Mouse (Mus musculus) B cell, adult 2 months (primary cell): ENCODE data around the gene Gm49378.

Source experiments
- DNase-seq, 2 experiments: peaks; one replicate each; pipeline ENCODE4 v3.0.0; 2022

Gm49378 gene

GRCm38 (mm10) chr14:55589271-55589670, 48.4 kb downstream of the Gm49378 start:
- no peak for DNase-seq

DNA sequence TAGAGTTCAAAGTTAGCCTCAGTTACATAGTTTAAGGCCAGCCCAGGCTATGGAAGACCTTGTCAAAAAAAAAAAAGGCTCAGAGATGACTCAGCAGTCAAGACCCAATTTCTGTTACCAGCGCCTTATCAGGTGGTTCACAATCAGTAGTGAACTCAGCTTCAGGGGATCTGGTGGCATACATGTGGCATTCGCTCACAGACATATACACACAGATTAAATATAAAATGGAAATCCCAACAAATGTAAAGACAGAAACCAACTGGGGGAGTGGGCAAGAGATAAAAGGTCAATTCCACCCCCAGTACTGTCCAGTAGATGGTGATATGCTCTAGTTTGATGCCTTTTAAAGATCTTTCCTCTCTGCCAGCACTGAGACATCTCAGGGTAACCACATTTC, 51.5 kb downstream of the Gm49378 start:
- no peak for DNase-seq

DNA sequence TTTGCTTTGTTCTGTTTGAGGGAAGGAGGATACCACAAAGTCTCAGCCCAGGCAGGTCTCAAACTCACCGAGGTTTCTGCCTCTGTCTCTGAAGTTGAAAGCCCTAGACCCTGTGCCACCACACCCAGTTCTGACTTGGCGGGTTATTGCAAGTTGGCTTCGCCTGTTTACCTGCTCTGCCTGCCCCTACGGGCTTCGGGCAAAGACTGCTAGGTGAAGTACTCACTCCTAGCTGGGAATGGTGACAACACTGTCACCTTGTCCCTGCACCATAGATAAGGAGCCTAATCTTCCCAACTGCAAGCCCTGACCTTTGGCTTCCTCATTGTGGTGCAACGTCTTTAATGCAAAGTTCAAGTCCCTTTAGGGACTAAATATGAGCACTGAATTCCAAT, 52.1 kb downstream of the Gm49378 start:
- DNase-seq, result no peak

DNA sequence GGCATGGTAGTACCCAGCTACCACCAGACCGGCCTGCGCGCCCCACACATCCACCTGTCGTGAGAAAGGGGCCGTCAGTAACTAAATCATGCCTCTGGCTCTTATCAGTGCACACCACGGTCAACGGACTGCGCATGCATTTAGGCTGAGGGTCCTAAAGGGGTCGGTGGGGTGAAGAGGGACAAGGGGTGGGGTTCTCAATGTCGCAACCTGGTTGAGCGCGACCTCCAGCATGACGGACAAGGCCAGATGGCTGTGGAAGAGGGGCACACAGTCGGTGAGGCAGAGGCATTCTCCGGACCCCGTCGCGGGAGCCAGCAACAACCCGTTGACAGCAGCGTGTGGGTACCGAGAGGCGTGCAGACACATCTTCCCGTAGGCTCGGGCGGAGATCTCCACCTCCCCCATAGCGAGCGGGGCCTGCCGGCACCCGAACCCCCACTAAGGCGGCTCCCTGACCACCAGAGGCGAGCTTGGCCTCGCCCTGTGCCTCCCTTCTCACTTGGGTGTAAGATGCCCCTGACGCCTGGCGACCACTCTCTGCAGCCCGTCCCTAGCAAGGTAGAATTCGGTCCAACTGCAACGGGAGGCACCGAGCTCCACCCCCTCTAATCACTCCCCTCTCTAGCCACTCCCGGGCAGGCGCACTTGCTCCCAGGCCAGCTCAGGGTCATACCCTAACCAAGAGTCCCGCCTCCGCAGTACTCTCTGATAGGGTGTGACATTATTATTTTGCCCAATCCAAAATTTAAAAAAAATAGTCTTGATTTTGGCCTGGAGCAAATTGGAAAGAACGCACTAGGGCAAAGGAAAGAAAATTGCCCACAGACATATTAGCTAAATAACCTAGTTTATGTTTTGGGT, 52.8 kb downstream of the Gm49378 start, which contains the start of gene Emc9:
Emc9 (minus strand) TSS at position 601 of the 864 bp plus-strand sequence.
- DNase-seq, result peak; percentile 75

DNA sequence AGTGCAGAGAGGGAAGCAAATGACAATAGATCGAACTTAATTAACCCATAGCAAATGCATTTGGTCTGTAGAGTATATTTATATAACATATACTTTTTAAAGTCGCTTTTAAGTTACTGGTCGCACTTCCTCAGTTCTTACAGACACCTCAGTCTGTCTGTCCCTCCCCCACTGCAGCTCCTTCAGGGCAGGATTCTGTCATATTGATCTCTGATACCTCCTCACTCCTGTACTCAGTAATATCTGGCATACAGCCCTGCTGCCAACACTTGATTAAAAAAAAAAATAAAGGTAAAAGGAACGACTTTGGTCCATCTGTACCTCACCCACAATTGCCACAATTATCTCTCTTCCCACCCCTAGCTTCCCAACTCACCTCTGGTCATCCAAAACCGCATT, 53.4 kb downstream of the Gm49378 start:
- no peak for DNase-seq

DNA sequence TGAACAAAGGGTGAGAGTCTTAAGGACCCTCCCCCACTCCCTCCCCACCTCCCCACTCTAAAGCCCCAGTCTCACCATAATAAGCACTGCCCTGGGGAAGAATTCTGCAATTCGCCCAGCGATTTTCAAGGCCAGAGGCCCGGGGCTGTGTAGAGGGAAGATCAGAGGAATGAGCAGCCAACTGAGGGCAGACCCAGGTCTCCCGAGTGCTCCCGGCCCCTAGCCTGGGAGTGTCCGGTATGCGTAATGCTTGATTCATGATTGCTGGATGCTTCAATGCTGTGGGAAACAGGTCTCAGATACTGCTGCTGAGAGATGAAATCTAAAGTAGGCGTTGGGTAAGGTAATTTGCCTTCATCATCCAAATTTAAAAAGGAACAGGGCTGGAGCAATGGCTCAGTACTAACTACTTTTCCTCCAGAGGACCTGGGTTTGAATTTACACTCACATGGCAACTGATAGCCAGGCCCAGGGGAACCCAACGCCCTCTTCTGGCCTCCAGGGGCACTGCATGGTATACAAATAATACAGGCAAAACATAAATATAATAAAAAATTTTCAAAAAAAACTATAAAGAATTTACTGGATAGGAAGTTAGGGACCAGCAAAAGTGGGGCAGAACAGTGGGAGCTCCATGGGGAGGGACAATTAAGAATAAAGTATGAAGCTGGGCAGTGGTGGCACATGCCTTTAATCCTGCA, 55.6 kb downstream of the Gm49378 start:
- DNase-seq, result peak; percentile 64 to 67

DNA sequence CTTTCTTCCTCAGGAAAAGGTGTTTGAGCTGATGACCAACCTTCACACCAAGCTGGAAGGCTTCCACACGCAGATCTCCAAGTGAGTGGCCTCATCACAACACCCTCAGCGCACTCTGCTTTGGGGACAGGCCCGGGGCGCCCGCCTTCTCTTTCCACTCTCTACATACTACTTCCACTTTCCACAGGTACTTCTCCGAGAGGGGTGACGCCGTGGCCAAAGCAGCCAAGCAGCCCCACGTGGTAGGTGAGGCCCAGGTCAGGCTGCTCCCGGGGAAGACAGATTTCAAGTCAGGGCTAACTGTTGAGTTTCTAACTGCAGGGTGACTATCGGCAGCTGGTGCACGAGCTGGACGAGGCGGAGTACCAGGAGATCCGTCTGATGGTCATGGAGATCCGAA, 57.0 kb downstream of the Gm49378 start:
- no peak for DNase-seq

DNA sequence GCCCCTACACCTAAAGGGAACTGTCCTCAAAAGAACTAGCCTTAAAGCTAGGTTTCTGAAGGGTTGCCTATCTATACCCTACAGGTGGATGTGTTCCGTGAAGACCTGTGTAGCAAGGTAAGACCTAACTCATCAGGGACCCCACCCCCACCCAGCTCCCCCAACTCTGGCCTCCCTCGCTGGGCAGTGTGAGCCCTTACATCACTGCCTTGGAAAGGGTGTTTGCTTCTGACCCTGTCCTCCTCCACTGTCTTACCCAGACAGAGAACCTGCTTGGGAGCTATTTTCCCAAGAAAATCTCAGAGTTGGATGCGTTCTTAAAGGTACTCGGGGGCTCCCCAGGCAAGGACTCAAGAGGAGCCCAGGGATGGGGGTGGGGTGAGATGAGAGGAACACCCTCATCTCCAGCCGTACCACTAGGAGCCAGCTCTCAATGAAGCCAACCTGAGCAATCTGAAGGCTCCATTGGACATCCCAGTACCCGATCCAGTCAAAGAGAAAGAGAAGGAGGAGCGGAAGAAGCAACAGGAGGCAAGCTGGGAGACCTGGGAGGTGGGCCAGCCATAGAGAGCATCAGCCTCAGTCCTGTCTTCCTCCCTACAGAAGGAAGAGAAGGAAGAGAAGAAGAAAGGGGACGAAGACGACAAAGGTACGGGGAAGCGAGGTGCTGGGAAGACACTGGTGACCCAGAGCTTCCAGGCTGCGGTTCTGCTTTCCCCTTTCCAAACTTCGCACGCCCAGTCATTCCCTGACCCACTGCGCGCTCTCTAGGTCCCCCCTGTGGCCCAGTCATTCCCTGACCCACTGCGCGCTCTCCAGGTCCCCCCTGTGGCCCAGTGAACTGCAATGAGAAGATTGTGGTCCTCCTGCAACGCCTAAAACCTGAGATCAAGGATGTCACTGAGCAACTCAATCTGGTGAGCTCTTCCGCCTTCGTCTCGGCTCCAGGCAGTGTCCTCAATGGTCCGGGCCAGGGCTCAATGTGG, 57.9 kb downstream of the Gm49378 start:
- no peak for DNase-seq
